Mouse (Mus musculus): ENCODE results near the gene Ddx23. TPM values are rescaled to one million over a fixed set of nuclear protein-coding genes. Genes with fewer than 3 reads are reported as not detected.

Gene Ddx23
- polyA plus RNA-seq, 1 experiment from 2014 or later, result 27.1 TPM

DNA sequence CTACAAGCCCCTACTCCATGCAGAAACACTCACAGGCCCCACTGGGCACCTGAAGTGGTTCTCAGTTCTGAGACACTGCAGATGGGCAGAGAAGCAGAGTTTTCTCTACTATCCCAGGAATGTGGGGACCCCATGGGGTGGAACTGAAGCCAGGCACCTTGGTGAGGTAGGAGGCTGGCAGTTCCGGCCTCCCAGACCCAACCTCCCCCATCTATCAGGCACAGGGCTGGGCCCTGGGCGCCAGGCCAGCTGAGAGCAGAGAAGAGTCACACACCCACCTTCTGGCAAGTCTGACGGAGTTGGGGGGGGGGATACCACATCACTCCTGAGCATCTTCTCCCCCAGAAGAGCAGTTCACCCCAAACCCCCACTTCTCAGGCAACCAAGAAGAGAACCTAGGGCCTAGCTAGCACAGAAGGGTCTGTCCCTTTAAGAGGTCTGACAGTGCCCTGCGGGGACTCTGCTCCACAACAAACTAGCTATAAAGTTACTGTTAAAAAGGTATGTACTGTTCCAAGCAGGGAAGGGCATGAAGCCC lies 59.7 kb downstream of the Ddx23 start:
- Histone ChIP-seq H3K9ac (ENCODE audit: low read length) (no peak overlapping the region), H3K27ac (ENCODE audit: low read depth) (no peak overlapping the region), H3K27me3 (replicated peaks; ENCODE audit: control insufficient read depth, insufficient read depth, low read length) (no peaks in the 10 kb centered on the region), H3K4me2 (ENCODE audit: low read length) (peak overlapping the region; percentile 45), H3K9me3 (ENCODE audit: control insufficient read depth, low read length) (no peaks in the 10 kb centered on the region), H3K4me3 (ENCODE audit: low read depth, low read length) (peak overlapping the region; percentile 6; the same call in 1 of the 2 replicates), H3K36me3 (ENCODE audit: control insufficient read depth, insufficient read depth, low read length) (peaks cover 60% of the 10 kb centered on the region), H3K4me1 (replicated peaks; ENCODE audit: control insufficient read depth, insufficient read depth, low read length) (peaks cover 51% of the 10 kb centered on the region)
- DNase-seq (ENCODE audit: low spot score) (no peak), ATAC-seq (replicated peaks; ENCODE audit: low FRiP score, low TSS enrichment, low read depth) (peak; percentile 26)
- WGBS, result 47% methylated on average over 4 of the region's 4 CpGs

DNA sequence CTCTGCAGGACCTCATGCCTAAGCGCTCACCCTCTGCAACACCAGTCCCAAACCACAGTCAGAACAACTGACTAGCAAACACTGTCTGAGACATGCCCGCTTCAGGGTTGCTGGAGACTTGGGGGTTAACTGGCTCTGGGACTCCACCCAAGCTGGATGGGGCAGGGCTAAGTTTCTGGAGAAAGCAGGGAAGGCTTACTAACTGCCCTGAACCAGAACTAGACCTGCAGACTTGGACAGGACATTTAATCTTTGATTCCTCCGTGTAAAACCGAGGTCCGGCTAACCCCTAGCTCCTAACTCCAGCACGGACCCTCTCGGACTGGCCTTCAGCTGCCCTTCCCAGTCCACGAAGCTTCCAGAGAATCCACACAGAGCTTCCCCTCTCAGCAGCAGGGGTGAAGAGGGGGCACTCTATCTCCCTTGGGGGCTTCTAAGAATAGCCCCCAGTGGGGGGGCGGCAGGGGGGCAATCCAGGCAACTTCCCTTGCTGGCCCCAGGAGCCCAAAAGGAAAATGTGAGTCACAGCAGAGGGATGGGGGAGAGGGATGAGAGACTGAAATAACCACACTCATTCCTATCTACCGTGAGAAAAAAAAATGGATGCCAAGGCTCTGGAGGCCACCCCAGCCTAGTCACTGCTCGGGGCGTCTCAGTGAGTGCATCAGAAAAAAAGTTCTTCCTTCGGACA lies 60.4 kb downstream of the Ddx23 start:
- no peak for DNase-seq (ENCODE audit: low spot score)
- Histone ChIP-seq H3K9ac (ENCODE audit: low read length) (peak overlapping the region; percentile 23), H3K4me1 (replicated peaks; ENCODE audit: control insufficient read depth, insufficient read depth, low read length) (peaks cover 44% of the 10 kb centered on the region)

DNA sequence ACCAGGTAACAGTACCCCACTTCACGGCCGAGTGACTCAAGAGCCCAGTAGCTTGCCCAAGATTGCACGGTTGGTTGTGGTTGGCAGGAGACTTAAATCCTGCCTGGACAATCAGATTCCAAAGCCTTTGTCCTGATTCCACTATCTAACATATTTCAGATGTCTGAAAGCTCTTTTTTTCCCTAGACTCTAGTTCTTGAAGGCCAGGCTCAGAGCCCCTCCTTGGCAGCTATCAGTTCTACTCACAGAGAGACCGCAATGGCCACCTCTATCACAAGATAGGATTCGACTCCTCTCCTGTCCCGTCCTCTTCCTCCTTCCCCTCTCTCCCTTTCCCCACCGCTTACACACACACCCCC lies 60.9 kb downstream of the Ddx23 start:
- ATAC-seq (replicated peaks; ENCODE audit: low FRiP score, low TSS enrichment, low read depth) (no peak), DNase-seq (ENCODE audit: low spot score) (no peak)
- Histone ChIP-seq H3K9me3 (ENCODE audit: control insufficient read depth, low read length) (no peaks in the 10 kb centered on the region), H3K4me2 (ENCODE audit: low read length) (peak overlapping the region; percentile 45), H3K27ac (ENCODE audit: low read depth) (no peak overlapping the region), H3K4me3 (ENCODE audit: low read depth, low read length) (0 out of 2 replicates have a peak overlapping the region, but pooled peaks have one; percentile 18), H3K36me3 (ENCODE audit: control insufficient read depth, insufficient read depth, low read length) (peaks cover 72% of the 10 kb centered on the region), H3K4me1 (replicated peaks; ENCODE audit: control insufficient read depth, insufficient read depth, low read length) (peaks cover 39% of the 10 kb centered on the region), H3K27me3 (replicated peaks; ENCODE audit: control insufficient read depth, insufficient read depth, low read length) (no peaks in the 10 kb centered on the region), H3K9ac (ENCODE audit: low read length) (no peak overlapping the region)
- 78% methylated on average over 7 of the region's 7 CpGs for WGBS

More for the DNA sequence above, 60.4 kb downstream of the Ddx23 start:
- Histone ChIP-seq H3K4me2 (ENCODE audit: low read length) (peak overlapping the region; percentile 45), H3K27ac (ENCODE audit: low read depth) (peak overlapping the region; percentile 58), H3K4me3 (ENCODE audit: low read depth, low read length) (peak overlapping the region; percentile 18; the same call in 1 of the 2 replicates), H3K27me3 (replicated peaks; ENCODE audit: control insufficient read depth, insufficient read depth, low read length) (no peaks in the 10 kb centered on the region), H3K9me3 (ENCODE audit: control insufficient read depth, low read length) (no peaks in the 10 kb centered on the region), H3K36me3 (ENCODE audit: control insufficient read depth, insufficient read depth, low read length) (peaks cover 67% of the 10 kb centered on the region)
- 53% methylated on average over 13 of the region's 13 CpGs for WGBS
- ATAC-seq (replicated peaks; ENCODE audit: low FRiP score, low TSS enrichment, low read depth), result no peak; the same call in 1 of the 2 replicates

DNA sequence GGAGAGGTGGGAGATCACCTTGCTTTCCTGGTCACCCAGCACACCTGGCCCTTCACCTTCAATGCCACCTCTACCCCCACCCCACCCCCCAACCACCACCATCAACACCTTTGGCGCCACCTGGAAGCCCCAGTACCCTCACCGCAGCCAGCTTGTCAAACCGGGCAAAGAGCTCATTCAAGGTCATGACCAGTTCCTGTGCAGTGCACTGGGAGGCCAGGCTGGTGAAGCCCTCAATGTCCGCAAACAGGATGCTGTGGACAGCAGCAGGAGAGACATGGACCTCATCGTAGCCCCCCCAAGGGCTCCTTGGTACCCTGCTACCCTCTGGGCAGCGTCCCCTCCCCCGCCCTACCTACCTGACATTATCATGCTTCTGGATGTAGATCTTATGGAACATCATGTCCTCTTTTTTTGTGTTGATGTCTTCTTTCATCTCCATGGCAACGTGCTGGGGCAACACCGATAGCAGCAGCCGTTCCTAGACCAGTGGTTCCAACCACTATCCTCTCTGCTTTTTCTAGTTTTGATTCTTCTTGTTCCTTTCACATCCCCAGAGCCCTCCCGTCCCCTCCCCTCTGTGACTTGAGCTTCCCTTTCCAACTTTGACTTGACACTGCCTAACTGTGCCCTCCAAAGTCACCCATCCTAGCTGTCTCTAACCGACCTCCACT lies 62.5 kb downstream of the Ddx23 start:
- no peak for DNase-seq (ENCODE audit: low spot score)
- no peak overlapping the region for H3K4me2 ChIP-seq (ENCODE audit: low read length)
- peaks cover 89% of the 10 kb centered on the region for H3K36me3 ChIP-seq (ENCODE audit: control insufficient read depth, insufficient read depth, low read length)
- H3K9ac ChIP-seq (ENCODE audit: low read length), result no peak overlapping the region
- H3K4me3 ChIP-seq (ENCODE audit: low read depth, low read length), result no peak overlapping the region
- ATAC-seq (replicated peaks; ENCODE audit: low FRiP score, low TSS enrichment, low read depth), result no peak
- 91% methylated on average over 12 of the region's 12 CpGs for WGBS
- no peaks in the 10 kb centered on the region for H3K9me3 ChIP-seq (ENCODE audit: control insufficient read depth, low read length)
- peaks cover 26% of the 10 kb centered on the region for H3K4me1 ChIP-seq (replicated peaks; ENCODE audit: control insufficient read depth, insufficient read depth, low read length)
- no peak overlapping the region for H3K27ac ChIP-seq (ENCODE audit: low read depth)
- H3K27me3 ChIP-seq (replicated peaks; ENCODE audit: control insufficient read depth, insufficient read depth, low read length), result no peaks in the 10 kb centered on the region

DNA sequence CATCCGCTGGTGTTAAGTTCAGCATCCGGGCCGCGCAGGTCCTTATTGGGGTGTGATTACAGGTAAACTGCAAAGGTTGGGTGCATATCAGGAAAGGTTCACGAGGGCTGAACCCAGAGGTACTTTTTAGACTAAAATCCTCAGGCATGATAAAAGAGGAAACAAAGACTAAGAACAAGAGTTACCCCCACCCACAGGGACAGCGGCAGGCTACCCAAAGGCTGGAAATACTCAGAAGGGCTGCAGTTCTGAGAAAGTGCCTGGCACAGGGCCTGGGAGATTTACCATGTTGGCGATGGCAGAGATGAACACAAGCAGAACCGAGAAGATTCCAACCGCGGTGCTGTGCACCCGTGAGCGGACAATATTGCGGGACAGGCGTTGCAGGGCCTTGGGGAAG lies 66.1 kb downstream of the Ddx23 start:
- no peak overlapping the region for H3K27ac ChIP-seq (ENCODE audit: low read depth)
- H3K36me3 ChIP-seq (ENCODE audit: control insufficient read depth, insufficient read depth, low read length), result peaks cover 97% of the 10 kb centered on the region
- H3K4me1 ChIP-seq (replicated peaks; ENCODE audit: control insufficient read depth, insufficient read depth, low read length), result 0 out of 2 replicates have a peak, but pooled peaks cover 3% of the 10 kb centered on the region
- WGBS, result 95% methylated on average over 14 of the region's 14 CpGs
- no peaks in the 10 kb centered on the region for H3K9me3 ChIP-seq (ENCODE audit: control insufficient read depth, low read length)
- no peaks in the 10 kb centered on the region for H3K27me3 ChIP-seq (replicated peaks; ENCODE audit: control insufficient read depth, insufficient read depth, low read length)
- DNase-seq (ENCODE audit: low spot score), result no peak
- H3K4me2 ChIP-seq (ENCODE audit: low read length), result no peak overlapping the region
- H3K9ac ChIP-seq (ENCODE audit: low read length), result no peak overlapping the region
- ATAC-seq (replicated peaks; ENCODE audit: low FRiP score, low TSS enrichment, low read depth), result no peak
- no peak overlapping the region for H3K4me3 ChIP-seq (ENCODE audit: low read depth, low read length)

Other genes with a start within 250 kb of the Ddx23 start
- not detected in 2 replicates for gene Olfr282, start 231.7 kb downstream of the Ddx23 start, polyA plus RNA-seq (2014; fragmentation: Nextera tagmentation; extraction: Ambion mirVana)
- gene Olfr281, start 210.3 kb downstream of the Ddx23 start, polyA plus RNA-seq (2014; fragmentation: Nextera tagmentation; extraction: Ambion mirVana), result not detected in 2 replicates
- not detected in 2 replicates for gene OR5BS1P, start 193.0 kb downstream of the Ddx23 start, polyA plus RNA-seq (2014; fragmentation: Nextera tagmentation; extraction: Ambion mirVana)
- gene Lalba, start 180.2 kb downstream of the Ddx23 start, polyA plus RNA-seq (2014; fragmentation: Nextera tagmentation; extraction: Ambion mirVana), result 0.57 TPM in 1 of 2 replicates, not detected in the other
- not detected in 2 replicates for gene Olfr279, start 170.5 kb downstream of the Ddx23 start, polyA plus RNA-seq (2014; fragmentation: Nextera tagmentation; extraction: Ambion mirVana)
- gene Kansl2, start 128.6 kb downstream of the Ddx23 start, polyA plus RNA-seq (2014; fragmentation: Nextera tagmentation; extraction: Ambion mirVana), result 97.3 and 99.7 TPM in 2 replicates
- 48.7 and 52.6 TPM in 2 replicates for gene Ccnt1, start 92.0 kb downstream of the Ddx23 start, polyA plus RNA-seq (2014; fragmentation: Nextera tagmentation; extraction: Ambion mirVana)
- 0.35 and 0.59 TPM in 2 replicates for gene 4930415O20Rik, start 91.9 kb downstream of the Ddx23 start, polyA plus RNA-seq (2014; fragmentation: Nextera tagmentation; extraction: Ambion mirVana)
- 19.8 and 21.9 TPM in 2 replicates for gene Adcy6, start 52.8 kb downstream of the Ddx23 start, polyA plus RNA-seq (2014; fragmentation: Nextera tagmentation; extraction: Ambion mirVana)
- 31.5 and 34.8 TPM in 2 replicates for gene Cacnb3, start 32.1 kb downstream of the Ddx23 start, polyA plus RNA-seq (2014; fragmentation: Nextera tagmentation; extraction: Ambion mirVana)
- gene Rnd1, start 14.6 kb upstream of the Ddx23 start, polyA plus RNA-seq (2014; fragmentation: Nextera tagmentation; extraction: Ambion mirVana), result 0.83 and 1.0 TPM in 2 replicates
- gene Ccdc65, start 45.3 kb upstream of the Ddx23 start, polyA plus RNA-seq (2014; fragmentation: Nextera tagmentation; extraction: Ambion mirVana), result 0.57 and 1.6 TPM in 2 replicates
- gene Fkbp11, start 65.3 kb upstream of the Ddx23 start, polyA plus RNA-seq (2014; fragmentation: Nextera tagmentation; extraction: Ambion mirVana), result 47.9 and 53.1 TPM in 2 replicates
- gene Arf3, start 100.3 kb upstream of the Ddx23 start, polyA plus RNA-seq (2014; fragmentation: Nextera tagmentation; extraction: Ambion mirVana), result 34.6 and 37.1 TPM in 2 replicates
- gene Wnt10b, start 115.3 kb upstream of the Ddx23 start, polyA plus RNA-seq (2014; fragmentation: Nextera tagmentation; extraction: Ambion mirVana), result 0.12 TPM in 1 of 2 replicates, not detected in the other
- not detected in 2 replicates for gene Wnt1, start 127.0 kb upstream of the Ddx23 start, polyA plus RNA-seq (2014; fragmentation: Nextera tagmentation; extraction: Ambion mirVana)
- not detected in 2 replicates for gene Ddn, start 146.6 kb upstream of the Ddx23 start, polyA plus RNA-seq (2014; fragmentation: Nextera tagmentation; extraction: Ambion mirVana)
- 77.0 and 77.3 TPM in 2 replicates for gene Prkag1, start 168.6 kb upstream of the Ddx23 start, polyA plus RNA-seq (2014; fragmentation: Nextera tagmentation; extraction: Ambion mirVana)
- gene Kmt2d, start 208.3 kb upstream of the Ddx23 start, polyA plus RNA-seq (2014; fragmentation: Nextera tagmentation; extraction: Ambion mirVana), result 16.2 and 17.5 TPM in 2 replicates
- 9.5 and 11.4 TPM in 2 replicates for gene Rhebl1, start 231.6 kb upstream of the Ddx23 start, polyA plus RNA-seq (2014; fragmentation: Nextera tagmentation; extraction: Ambion mirVana)
- gene Dhh, start 235.6 kb upstream of the Ddx23 start, polyA plus RNA-seq (2014; fragmentation: Nextera tagmentation; extraction: Ambion mirVana), result 0.62 and 1.0 TPM in 2 replicates